Mouse (Mus musculus) kidney, postnatal 36 days (tissue): ENCODE results near the gene Tefm.
A peak's percentile ranks its signal among the peaks of the same experiment; 100 is the strongest.
"Not testable (repeated sequence)": the region's sequence is repeated elsewhere in the genome, so short reads cannot be mapped to it uniquely, and the experiment has no call there.

Experiments used
- DNase-seq, 2 experiments: peaks; one replicate each; pipeline ENCODE4 v3.0.0; 2021 to 2022; ENCODE audit warnings: mixed read lengths in 2 of 2

The Tefm gene

GRCm38 (mm10) chr11:80141825-80142521 lies at the start of gene Tefm:
TSS of gene Tefm (minus strand) at chr11:80142175.
- DNase-seq, result peak; percentile 80 to 87

GRCm38 (mm10) chr11:80190280-80190679 lies 48.3 kb upstream of the Tefm start:
- no peak for DNase-seq

- not testable (repeated sequence) for DNase-seq
These were observed 43.5 kb upstream of the Tefm start for GRCm38 (mm10) chr11:80185441-80185976.

- DNase-seq, result no peak
These were observed 42.6 kb upstream of the Tefm start for GRCm38 (mm10) chr11:80184531-80185071.

GRCm38 (mm10) chr11:80183705-80184255 lies 41.8 kb upstream of the Tefm start, which contains the start of gene Rnf135:
TSS of gene Rnf135 (plus strand) at chr11:80183851.
- DNase-seq, result peak; percentile 97 to 98

GRCm38 (mm10) chr11:80183054-80183704 lies 41.2 kb upstream of the Tefm start:
- DNase-seq, result not testable (repeated sequence)

- DNase-seq, result no peak
These were observed 39.2 kb upstream of the Tefm start for GRCm38 (mm10) chr11:80181021-80181749.

- no peak for DNase-seq
These were observed 36.3 kb upstream of the Tefm start for GRCm38 (mm10) chr11:80178316-80178715.

GRCm38 (mm10) chr11:80176911-80177895 lies 35.2 kb upstream of the Tefm start:
- DNase-seq, result peak; percentile 35 to 55

- no peak for DNase-seq
These were observed 32.1 kb upstream of the Tefm start for GRCm38 (mm10) chr11:80173963-80174670.

- DNase-seq, result peak; percentile 89 to 94
These were observed 29.9 kb upstream of the Tefm start for GRCm38 (mm10) chr11:80171884-80172283.

GRCm38 (mm10) chr11:80170351-80170750 lies 28.4 kb upstream of the Tefm start:
- no peak for DNase-seq

GRCm38 (mm10) chr11:80169629-80170028 lies 27.7 kb upstream of the Tefm start:
- DNase-seq, result no peak

GRCm38 (mm10) chr11:80168611-80169249 lies 26.8 kb upstream of the Tefm start:
- DNase-seq, result peak in 1 of 2 experiments; percentile 47

GRCm38 (mm10) chr11:80168121-80168520 lies 26.1 kb upstream of the Tefm start:
- DNase-seq, result no peak

GRCm38 (mm10) chr11:80164224-80164623 lies 22.2 kb upstream of the Tefm start:
- peak; percentile 77 to 83 for DNase-seq

GRCm38 (mm10) chr11:80163362-80164116 lies 21.6 kb upstream of the Tefm start:
- no peak for DNase-seq

- no peak for DNase-seq
These were observed 19.1 kb upstream of the Tefm start for GRCm38 (mm10) chr11:80161041-80161440.

- no peak for DNase-seq
These were observed 17.0 kb upstream of the Tefm start for GRCm38 (mm10) chr11:80159018-80159417.
